Mouse (Mus musculus) mouse trophoblast stem cell (cell line): Measurements from ENCODE around the gene Daam1.

Experiments used
- in situ Hi-C, 2 experiments: fragments of 300-500 bp; cut with MseI, MboI; formaldehyde crosslinking; loops; 2 replicates in 1 of 2; 3 replicates in 1 of 2; pipeline ENCODE4 v1.15.1; 2025

The Daam1 gene

DNA sequence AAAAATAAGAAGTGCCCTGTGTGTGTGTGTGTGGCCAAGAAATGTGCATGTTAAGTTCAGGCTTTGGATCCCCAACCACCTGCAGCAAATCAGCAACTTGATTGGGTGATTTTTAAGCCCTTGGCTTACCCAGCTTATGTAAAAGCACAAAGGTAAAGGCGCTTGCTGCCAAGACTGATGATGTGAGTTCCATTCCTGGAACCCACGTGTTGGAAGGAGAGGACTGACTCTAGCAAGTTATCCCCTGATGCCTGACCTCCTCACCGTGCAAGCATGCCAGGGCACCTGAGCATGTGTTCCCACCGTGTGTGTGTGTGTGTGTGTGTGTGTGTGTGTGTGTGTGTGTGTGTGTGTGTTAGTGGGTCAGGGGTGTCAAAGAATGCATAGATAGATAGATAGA is 166.5 kb downstream of the Daam1 start:
- in situ Hi-C loops: no loop called here

DNA sequence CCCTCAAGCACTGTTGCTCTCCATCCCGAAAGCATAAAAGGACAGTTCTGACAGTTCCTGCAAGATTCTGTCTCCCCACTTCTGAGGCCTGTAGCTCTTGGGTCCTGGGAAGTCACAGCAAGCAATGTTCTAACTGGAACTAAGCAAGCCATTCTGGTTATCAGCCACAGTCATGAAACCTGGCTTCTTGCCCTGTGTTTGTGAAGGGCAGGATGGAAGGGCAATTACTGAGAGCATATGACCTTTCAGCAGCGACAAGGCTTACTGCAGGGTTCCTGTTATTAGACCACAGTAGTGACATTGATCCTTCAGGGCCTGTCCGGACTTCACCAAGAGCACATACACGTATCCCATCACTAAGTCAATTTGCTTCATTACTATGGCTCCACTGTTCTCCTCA is 167.8 kb downstream of the Daam1 start:
- in situ Hi-C loops: no loop called here

DNA sequence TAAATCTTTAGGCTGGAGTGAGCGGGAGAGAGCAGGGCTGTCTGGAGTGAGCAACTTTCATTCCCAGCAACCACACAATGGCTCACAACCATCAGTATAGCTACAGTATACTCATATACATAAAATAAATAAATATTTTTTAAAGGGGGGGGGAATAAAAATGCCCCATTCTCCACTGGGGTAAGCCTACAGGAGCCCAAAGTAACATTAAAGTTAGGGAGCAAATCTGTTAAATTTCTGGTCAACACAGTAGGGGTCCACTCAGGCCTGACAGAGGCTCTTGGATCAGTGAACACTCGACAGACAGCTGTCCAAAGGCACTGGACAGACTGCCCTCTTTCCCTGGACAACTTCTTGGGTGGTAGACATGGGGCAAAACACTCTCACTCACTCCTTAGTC is 168.8 kb downstream of the Daam1 start:
- in situ Hi-C loops: no loop called here

DNA sequence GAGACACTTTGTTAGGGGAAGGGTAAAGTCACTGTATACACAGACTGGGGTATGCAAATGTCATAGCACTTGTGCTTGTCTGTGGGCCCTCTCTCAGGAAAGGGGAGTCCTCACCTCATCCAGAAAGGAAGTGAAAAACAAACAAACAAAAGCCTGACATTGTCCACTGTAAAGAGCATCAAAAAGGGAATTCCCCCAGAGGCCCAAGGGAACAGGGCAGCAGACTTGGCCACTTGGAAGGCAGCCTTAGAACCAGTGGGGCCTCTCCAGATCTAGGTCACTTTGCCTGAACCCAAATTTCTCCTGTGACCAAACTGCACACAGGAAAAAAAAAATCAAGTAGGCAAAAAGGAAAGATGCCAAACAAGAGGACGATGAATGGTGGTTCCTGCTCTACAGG is 170.9 kb downstream of the Daam1 start:
- in situ Hi-C loops: no loop called here

DNA sequence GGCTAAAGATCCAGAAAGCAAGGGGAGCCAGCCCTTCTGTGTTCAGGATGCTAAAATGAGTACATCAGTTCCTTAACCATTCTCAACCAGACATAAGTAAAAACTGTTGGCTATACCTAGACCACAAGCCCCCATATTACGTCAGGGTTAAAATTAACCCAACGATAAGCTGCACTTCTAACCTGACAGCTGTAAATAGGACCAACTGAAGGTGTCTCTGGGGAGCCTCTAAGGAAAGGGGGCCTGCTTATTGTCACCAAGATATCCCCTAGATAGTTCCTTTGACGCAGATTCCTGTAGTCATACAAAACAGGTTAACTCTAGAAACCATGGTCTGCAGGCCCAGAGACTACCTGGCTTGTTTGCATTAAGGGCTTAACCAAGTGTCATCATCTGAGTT is 174.4 kb downstream of the Daam1 start:
- in situ Hi-C loops: no loop called here

DNA sequence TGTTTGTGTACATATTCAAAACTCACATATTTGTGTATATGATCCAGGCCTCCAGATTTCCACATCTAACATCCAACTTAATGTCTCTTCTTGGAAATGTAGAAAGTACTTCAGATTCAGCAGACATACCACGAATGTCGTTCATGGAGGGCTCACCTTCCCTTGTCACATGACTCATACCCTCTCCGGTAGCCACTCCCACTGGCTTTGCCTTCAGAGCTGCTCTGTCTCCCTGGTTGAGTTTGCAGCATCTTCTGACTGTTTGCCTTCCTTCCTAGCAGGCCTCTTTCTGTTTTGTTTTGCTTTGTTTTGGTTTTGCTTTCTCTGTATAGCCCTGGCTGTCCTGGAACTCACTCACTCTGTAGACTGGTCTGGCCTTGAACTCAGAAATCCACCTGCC is 176.8 kb downstream of the Daam1 start:
- in situ Hi-C loops: no loop called here

DNA sequence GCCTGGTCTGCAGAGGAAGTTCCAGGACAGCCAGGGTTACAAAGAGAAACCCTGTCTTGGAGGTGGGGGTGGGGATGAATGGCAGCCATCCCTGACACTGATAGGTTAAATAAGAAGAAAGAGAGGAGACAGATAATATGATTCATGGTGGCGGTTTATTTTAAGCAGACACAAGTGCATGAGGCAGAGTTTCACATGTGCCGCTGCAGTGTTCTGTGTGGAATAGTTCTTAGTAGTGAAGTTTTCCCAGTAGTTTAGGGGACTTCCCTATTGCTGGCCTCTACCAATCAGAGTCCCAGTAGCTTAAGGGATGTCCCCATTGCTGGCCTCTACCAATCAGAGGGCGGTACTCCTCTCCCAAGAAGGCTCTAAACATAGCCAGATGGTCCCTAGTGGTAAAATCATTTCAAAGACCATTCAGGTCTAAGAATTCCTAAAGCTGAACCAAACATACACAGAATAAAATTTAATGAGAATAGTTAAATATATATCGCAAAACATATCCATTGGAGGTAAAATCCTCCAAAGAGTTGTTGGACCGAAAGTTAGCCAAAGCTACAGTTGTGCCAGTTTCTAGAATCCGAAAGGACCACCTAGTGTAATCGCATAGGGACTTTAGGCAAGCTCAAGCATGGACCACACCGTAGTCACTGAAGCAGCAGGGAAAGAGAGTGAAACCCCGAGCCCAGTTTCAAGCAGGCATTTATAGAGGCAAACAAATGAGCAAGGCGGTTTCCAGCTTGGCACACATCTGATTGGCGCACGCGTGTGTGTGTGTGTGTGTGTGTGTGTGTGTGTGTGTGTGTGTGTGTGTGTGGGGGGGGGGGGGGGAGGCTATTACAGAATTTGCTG is 178.4 kb downstream of the Daam1 start:
- in situ Hi-C loops: no loop called here

DNA sequence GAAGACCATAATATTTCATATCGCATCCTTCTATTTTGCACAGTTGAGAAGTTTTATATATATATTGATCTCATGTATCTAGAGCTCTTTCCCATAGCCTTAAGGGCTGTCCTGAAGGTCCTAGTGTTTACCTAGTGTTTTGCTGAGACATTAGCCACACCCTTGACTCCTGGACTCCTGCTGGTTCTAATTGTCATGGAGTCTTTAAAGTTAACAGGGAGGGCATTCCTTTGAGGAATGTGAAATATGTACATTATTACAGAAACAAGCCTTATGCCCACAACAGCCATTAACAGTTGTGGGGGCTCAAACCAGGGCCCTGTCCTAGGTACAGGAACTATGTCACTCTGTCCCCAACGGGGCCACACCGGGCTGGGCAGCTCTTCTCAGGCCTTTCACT is 180.5 kb downstream of the Daam1 start:
- in situ Hi-C loops: no loop called here

DNA sequence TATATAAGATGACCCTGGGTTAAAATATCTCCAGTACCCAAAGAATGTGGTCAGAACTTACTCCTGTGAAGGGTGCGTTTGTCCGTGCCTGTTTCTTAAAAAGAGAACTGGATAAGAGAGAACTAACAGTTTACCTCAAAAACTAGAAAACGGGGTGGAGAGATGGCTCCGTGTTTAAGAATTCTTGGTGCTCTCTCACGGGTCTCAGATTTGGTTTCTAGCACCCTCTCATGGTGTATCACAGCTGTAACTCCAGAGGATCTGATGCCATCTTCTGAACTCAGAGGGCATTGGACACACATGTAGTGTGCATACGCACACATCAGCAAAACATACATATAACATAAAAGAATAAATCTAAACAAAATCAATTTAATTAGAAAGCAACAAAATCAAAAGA is 181.2 kb downstream of the Daam1 start:
- in situ Hi-C loops: no loop called here

DNA sequence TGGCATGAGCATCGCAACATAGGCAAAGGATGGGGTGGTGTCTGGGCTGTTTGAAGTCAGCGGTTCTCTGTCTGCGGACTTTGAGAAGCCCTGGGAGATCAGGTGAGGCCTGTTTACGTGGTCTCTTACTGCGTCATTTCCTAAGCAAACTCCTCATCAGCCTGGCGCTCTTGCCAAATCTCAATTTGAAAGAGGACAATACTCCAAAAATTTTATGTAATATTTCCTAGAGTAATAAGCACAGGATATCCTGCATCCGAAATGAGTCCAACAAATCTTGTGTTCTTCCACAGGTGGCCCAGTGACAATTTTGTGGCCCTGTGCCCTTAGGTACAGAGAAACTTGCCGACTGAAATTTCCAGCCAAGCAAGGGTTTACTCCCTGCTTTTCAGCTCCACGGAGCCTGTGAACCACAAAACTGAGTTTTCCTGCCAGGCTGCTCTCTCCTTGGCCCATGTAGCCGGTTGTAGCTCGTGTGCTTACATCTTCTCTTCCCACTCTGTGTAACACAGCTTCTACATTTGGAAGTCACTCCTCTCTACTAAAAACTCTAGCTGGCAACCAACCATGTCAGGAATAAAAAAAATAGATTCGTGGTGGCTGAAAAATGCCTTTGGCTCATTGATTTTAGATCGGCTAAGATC is 183.0 kb downstream of the Daam1 start:
- in situ Hi-C loops: no loop called here

DNA sequence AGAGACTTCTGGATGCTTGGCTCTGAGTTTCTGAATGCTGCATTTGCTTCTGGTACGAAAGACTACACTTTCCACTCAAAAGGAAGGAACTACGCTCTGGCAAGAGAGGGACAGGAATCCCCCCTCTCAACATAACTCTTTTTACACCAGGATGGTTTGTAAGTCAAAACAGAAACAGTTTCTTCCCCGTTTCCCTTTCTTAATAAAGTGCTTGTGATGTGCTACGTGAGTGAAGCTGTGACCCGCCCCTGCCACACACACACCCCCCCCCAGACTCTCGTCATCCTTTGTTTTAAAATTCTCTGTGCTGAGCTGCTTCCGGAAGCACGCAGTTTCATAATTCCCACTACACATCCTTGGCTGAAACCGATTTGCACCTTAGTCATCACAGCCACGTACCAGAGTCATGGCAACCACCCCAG is 183.5 kb downstream of the Daam1 start:
- in situ Hi-C loops: no loop called here

DNA sequence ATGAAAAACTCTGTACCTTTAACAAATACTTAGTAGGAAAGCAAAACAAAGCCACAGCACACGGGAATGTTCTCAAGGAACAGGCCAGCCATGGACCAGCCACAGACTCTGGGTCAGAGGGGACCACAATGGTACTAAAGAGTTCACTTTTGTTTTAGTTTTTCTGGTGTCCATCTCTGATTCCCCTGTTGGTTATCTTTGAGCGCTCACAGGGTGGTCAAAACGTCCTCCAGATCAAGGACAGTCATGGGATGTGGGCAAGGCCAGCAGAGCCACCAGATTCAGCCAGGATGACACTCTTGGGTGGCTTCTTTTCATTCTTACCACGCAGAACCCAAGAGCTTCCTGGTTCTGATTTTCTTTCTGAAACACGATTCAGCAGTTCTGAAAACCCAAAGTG is 184.4 kb downstream of the Daam1 start:
- in situ Hi-C loops: no loop called here

DNA sequence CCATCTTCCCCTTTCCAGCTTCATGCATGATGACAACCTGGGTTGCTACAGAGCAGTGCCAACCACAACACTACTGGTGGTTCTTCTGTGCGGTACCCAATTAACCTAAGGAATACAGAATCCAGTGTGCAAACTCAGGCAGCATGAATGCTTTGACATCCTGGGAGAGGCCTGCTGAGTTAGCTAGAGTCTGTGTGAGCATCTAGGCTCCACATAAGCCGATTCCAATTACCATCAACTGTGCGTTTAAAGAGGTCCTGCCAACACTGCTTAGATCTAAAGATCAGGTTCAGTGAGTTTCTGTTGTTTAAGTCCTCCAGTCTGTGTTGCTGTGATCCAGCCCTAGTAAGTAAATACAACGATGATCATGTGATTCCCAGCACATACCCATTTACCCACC is 189.4 kb downstream of the Daam1 start:
- in situ Hi-C loops: no loop called here

DNA sequence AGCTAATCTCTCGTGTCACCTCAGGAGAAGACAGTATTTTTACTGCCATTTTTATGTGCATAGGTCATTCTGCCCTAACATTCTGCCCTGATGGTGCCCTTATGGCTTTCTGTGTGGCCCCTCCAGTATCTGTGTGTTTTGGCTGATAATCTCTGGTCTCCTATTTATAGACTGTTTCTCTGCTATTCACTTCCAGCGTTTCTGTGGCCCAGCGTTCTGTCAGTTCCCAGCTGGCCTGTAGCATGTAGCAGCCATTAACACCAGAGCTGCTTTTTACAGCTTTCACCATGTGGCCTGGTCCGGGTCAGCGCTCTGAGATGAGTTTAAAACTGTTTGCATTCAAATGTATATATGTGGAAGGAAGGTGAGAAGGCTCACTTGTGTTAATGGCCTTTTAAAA is 190.7 kb downstream of the Daam1 start:
- in situ Hi-C loops: no loop called here

DNA sequence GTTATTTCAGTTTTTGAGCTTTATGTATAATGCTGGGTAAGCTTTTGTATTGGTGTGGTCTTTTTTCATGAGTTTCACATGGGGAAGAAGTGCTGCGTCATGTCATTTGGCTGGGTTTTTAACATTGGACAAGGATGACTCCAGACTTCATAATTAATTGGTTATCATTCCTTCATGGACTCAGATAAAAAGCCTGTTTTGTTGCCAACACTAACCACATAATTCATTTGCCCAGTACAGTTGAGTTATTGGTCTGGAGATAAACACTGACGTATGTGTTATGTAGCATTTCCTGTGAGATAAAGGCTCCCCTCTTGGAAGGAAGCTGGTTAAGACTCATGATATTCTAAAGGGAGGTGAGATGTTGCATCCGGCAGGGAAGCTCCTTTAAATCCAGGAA is 191.9 kb downstream of the Daam1 start:
- in situ Hi-C loops: no loop called here

DNA sequence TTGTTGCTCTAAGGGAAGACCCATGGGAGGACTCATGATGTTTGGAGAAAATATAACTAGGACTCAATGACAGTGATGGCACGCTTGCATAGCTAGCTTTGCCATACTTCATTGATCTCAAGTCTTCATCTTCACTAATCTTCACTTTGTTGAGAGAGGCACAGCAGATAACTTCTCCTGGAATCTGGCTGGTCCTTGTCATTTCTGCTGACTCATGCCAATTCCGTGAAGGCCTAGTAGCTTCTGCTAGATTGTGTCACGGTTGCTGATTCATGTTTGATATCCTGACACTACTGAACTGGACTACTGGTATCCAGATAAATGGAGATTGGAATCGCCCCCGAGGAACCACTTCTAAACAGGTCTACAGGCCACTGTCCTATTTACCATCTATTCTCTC is 192.7 kb downstream of the Daam1 start:
- in situ Hi-C loops: no loop called here

DNA sequence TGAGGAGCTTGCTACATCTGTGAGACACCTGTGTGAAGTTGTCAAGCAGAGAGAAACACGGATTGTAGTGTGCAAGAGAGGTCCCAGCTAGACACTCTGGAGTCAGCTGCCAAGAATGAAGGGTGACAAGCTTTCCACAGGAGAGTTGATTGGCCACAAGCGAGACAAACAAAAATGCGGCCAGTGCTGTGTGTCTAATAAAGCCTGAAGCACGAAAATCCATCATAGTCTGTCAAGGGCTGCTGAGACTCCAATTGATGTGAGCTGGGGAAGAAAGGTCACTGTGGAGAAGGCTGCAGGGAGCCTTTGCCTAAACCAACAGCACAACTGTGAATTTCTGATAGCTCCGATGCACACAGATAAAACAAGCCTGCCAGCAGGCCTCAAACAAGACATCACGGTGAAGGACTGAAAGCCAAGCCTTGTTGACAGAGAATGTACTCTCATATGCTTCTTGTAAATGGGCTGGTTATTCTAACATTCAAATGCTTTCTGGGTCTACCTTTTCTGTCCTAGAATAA is 194.5 kb downstream of the Daam1 start:
- in situ Hi-C loops: no loop called here

DNA sequence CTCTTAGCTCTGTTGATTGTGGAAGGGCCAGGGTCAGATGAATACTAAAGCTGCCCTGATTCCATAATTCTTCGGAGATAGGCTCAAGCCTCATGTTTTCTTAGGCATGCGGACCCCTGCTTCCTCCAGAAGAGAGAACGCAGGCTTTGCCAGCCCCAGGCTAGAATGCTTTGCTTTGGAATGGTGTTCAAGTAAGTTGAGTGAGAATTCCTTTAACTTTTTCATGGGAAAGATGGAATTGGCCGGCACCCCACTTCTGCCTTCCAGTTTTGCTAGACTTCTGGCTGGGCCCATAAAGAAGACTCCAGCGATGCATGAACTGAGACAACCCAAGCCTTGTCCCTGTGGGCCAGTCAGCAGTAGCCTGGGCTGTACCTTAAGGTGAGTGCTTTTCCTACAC is 200.3 kb downstream of the Daam1 start:
- in situ Hi-C loops: no loop called here

DNA sequence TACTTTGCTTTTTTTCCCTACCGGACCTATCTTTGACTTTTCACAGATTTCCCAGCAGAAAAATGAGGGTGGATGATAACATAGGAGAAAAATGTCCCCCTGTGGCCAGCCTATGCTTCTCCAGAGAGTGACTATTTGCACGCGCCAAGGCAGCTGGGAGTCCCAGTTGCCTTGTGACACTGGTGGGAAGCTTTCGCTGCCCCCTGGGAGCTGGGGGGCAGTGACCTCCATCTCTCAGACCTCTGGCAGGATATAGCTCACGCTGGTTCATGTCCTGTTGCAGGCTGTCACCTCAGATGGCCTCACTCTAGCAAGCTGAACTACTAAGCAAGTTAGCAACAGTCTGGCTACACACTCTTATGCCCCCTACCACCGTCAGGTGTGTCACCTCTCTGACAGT is 200.9 kb downstream of the Daam1 start:
- in situ Hi-C loops: no loop called here

DNA sequence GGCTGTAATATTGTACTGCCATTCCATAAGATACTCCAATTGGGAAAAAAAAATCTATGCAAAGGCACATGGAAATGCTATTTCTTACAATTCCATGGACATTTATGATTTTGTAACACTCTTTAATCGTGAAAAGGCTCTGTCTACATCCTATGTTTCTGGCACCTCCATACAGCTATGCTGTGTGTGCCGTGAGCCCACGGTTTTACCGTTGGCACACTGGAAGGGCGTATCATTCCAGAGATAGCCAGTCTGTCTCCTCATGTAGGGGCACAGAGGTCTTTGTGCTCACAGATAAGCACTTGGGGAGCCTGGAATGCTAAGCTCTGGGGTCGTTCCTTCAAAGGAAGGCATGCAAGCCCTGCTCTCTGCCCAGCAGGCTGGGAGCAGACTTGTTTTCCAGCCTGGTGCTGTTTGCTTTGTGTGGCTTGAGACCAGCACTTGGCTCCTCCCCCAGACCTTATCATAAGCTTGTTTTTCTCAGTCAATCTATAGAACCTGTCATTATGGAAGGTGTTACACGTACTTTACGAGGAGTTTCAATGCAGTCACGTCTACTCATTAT is 205.3 kb downstream of the Daam1 start:
- in situ Hi-C loops: no loop called here

DNA sequence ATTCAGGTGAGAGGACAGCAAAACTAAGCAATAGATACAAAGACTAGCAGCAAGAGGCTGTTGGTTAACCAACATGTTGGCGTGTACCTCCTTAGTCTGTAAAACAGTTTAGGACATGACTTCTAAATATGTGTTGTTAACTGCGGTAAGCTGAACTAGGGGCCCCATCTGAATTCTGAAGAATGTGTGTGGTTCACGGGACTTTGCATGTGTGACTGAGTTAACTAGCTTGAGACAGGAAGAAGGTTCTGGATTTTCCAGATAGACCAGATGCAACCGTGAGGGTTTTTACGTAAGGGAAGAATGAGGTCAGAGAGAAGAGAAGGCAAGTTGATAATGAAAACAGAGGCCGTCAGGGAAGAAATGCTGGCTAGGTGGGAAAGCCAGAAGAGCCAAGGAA is 206.2 kb downstream of the Daam1 start:
- in situ Hi-C loops: no loop called here

DNA sequence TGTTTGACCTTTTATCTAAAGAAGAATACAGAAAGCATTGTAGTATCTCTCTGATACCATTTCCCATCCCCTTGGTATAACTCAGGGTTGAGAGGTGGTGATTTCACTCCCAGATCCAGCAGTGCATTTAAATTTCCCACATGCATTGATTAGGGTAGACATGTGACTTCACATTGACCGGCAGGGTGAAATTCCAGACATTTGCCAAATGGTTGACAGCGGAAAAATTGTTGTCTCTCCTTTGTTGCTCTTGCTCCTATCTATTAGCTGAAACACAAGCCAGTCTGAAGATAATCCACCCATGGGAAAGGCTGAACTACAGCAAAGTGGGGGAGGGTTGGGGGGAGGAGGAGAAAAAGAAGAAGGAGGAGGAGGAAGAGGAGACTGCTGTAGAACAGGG is 208.0 kb downstream of the Daam1 start:
- in situ Hi-C loops: no loop called here

DNA sequence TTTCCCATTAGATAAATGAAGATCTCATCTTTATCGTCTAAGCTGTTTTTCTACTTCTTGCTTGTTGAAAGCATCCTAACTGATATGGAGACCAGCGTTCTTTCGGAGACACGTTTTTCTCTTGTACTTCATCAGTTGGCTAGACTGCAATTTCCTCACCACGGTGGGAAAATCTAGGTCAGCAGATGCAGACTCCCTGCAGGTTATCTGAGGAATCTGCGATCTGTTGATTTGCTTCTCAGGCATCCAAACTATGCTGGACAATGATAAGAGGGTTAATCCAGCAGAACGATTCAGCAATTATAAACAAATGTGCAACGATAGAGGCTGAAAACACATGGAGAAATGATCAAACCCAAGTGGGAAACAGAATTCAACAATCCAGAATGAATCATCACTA is 208.6 kb downstream of the Daam1 start:
- in situ Hi-C loops: no loop called here
